Mouse (Mus musculus) stomach, postnatal 0 days (tissue): Measurements from ENCODE around the gene Cacna2d3.

ENCODE experiments used
- CTCF ChIP-seq: IDR thresholded peaks from 2 replicates; pipeline ENCODE4 v1.5.1; 2016; ENCODE audit warnings: antibody characterized with exemption, low read depth, mild to moderate bottlenecking, moderate library complexity
- EP300 ChIP-seq: optimal IDR thresholded peaks from 2 replicates; pipeline ENCODE3; 2016; ENCODE audit warnings: antibody characterized with exemption

GRCm38 (mm10) chr14:29196171-29196570 lies 525.5 kb downstream of the Cacna2d3 start:
- TF ChIP-seq CTCF (no peak), EP300 (no peak)
